Mouse (Mus musculus) ovary, adult 18-20 months (tissue): ENCODE results near the gene Frmd4b.

Experiments
- DNase-seq: peaks from one replicate; pipeline ENCODE4 v3.0.0; 2022; ENCODE audit warnings: low spot score, mixed read lengths

Gene Frmd4b

DNA sequence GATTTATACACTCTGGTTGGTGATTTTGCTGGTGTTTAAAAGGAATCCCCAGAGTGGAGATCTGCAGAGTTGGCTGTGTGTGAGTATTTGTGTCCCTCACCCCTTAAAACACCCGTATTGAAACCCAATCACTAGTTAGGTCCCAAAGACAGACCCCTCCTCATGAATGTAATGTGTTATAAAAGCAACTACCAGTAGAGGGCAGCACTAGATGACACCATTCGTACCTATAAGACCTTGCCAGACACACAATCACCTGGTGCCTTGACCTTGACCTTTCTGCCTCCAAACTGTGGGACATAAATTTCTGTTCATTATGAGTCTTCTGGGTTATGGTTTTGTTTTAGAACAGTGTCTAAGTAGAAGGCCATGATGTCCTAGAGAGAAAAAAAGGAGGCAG is 96.8 kb downstream of the Frmd4b start:
- no peak for DNase-seq

GRCm38 (mm10) chr6:97519553-97519952 is 97.8 kb downstream of the Frmd4b start:
- DNase-seq, result no peak

DNA sequence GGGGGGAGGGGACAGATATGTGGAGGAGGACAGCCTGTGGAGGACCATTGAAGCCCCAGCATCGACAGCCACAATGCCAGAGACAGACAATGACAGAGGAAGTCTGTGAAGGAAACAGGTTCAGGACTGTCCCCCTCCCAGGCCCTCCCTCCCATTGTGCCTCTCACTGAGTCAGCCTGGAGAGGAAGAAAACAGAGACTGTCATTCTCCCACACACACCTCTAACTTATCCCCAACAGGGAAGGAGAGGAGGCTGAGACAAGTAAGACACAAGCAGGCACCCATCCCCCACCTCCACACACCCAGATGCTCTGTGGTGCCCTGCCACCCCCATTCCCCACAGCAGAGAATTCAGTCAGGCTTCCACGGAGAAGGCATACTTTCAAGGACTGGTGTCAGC is 98.9 kb downstream of the Frmd4b start:
- no peak for DNase-seq

DNA sequence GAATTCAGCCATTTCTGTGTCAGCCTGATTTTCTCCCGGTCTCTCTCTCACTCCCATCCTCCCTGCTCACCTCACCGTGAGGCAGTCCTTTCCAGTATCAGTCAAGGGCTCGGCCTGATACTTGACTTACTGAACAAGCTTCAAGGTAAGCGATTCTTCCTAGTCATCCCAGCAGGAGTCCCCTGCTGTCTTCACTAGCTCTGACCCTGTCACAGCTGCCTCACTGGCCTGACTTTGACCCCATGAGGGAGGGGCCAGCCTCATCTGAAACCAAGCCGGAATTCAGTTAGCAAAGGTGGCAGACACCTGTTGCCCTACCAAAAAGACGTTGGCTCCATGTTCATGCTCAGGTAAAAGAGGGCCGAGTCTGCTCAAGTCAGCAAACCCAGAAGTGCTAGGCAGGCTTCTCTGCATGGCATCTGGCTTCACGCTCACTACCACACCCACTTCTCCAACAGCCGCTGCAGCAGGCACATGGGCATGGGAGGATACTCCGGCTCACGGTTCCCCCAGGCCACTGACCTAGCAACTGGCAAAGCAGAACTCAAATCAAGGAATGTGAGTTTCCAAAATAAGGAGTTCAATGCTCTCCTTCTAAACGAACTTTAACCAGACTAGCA is 99.6 kb downstream of the Frmd4b start:
- DNase-seq, result no peak

- no peak for DNase-seq
Measured at GRCm38 (mm10) chr6:97516941-97517340, 100.4 kb downstream of the Frmd4b start.

DNA sequence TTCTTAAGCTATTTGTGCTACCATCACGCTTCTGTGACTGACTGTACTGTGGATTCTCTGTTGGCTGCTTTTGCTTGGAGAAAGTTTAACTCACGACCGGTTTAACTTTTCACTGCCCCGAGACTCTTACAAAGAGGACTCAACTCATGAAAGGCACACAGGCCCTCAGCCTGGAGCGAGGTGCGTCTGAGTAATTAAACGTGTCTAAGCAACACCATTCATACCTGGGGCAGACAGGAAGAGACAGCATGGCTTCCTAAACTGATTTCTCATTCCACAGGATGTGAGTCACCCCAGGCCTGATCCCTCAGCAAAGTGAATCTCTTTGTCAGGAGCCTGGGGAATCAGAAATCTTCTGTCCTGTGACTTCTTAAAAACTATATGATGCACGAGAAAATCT is 106.6 kb downstream of the Frmd4b start:
- DNase-seq, result no peak

DNA sequence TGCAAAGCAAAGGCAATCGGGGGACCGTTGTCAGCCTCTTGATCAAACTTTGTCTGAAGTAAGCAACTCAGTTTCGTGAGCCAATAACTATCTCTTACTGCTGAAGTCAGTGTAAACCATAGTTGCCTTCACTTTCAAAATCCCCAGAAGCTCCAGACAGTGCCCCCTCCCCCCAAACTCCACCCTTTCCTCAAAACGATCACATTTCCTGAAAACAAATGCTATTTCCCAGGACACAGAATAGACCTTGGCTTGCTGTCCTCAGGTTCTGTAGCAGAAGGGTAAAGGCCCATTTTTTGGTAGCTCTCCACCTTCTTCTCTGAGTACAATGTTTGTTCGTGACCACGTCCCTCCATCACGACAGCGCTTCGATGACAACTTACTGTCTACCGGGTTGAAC is 107.9 kb downstream of the Frmd4b start:
- no peak for DNase-seq

DNA sequence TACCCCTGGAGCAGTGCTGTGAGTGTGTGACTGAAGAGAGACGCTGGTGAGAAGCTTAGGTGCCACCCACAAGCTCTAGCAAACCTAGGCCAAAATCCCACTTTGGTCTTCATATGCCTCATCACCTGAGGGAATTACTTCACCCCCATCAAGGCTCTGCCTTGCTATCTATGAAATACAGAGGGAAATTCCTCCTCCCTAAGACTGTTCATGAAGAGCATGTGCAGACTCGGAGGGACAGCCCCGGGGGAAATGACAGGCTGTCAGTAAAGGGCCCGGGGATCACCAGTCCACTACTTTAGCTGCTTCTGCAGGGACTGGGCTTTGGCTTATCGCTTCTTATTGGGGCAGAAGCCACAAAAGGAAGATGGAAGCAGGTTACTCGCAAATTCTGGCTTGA is 108.9 kb downstream of the Frmd4b start:
- no peak for DNase-seq

DNA sequence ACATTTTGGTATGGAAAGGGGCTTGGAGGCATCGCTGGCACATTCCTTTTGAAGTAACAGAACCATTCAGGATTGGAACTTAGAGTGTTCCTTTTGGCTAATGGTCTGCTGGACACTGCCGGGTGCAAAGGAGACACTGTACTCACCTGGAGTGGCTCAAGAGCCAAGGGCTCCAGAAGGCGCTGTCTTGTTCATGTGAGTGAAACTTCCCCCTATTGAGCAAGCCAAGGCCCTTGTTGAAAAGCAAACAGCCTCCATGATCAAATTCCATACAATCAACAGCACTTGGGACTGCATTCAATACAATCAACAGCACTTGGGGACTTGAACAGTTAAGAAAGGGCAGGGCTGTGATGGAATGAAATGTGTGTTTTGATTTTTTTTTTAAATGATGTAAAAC is 109.4 kb downstream of the Frmd4b start:
- no peak for DNase-seq

DNA sequence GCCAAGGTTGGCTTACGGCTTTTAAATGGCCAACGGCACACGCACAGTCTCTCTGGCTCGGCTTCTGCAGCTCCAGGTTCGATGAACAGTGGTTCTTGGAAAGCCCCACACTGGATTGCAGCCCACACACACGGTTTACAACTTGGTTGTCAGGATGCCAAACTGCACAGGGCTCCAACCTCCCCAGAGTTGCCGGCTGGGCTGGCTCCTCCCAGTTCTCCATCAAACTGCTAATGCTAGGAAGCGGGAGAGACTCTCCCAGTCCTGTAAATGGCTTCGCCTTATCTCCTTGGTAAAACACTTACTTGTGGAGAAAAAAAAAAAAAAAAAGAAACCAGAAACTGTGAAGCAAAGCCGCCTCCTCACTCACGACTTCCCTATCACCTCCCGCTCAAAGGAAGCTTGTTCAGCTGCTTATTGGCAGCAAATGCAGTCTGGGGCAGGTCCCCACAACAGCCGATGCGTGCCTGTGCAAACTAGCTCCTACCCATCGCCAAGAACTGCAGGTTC is 111.1 kb downstream of the Frmd4b start:
- peak; percentile 77 for DNase-seq

GRCm38 (mm10) chr6:97504673-97505072 is 112.7 kb downstream of the Frmd4b start:
- no peak for DNase-seq

DNA sequence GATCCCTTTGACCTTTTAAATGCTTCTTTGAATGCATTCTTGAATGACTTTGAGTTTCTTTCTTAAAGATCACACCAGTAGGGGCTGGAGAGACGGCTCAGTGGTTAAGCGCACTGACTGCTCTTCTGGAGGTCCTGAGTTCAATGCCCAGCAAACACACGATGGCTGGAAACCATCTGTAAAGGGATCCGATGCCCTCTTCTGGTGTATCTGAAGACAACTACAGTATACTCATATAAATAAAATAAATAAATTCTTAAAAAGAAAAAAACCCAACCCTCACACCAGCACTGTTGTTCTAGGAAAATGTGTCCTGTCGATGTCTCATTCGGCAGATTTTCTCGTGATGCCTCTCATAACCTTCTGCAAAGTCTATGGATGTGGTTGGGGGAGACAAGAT is 116.3 kb downstream of the Frmd4b start:
- DNase-seq, result no peak

DNA sequence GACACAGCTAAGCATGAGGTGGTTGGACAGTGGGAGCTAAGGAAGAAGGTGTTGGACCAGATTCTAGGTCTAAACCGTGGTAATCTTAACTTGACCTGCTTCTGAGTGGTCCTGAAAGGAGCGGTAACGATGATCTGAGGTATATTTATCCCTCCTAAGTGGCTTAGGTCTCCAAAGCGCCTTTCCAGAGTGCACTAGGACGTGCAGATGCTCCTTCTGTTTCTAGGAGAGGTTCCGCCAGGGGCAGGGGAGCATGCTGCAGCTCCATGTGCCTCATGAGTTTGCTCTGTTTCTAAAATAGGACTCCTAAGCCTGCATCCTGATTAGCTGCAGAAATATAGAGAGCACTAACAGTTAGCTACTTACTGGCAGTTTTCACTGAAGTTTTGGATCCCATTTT is 117.1 kb downstream of the Frmd4b start:
- DNase-seq, result no peak

DNA sequence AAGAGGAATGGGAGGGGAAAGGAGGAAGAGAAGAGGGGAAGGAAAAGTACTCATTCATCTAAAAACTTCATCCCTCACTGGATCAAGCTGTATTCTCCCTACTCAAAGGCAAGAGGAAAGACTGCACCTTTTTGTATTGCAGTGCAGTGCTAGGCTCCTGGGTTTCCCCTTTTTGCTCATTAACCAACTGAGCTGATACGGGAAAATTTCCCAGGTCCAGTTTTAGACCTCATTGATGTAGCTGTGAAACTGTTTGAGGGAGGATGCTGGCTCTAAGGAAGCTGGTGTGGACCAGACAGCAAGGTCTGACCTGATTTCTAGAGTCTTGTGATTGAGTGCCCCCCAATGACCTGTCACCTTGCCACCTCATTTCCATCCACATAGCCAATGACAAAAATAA is 121.3 kb downstream of the Frmd4b start:
- no peak for DNase-seq

GRCm38 (mm10) chr6:97491065-97491464 is 126.3 kb downstream of the Frmd4b start:
- DNase-seq, result no peak

GRCm38 (mm10) chr6:97488821-97489220 is 128.5 kb downstream of the Frmd4b start:
- no peak for DNase-seq

GRCm38 (mm10) chr6:97488280-97488679 is 129.1 kb downstream of the Frmd4b start:
- no peak for DNase-seq

GRCm38 (mm10) chr6:97487535-97488081 is 129.7 kb downstream of the Frmd4b start:
- peak; percentile 60 for DNase-seq

- no peak for DNase-seq
Measured at GRCm38 (mm10) chr6:97486813-97487361, 130.5 kb downstream of the Frmd4b start.

- DNase-seq, result no peak
Measured at GRCm38 (mm10) chr6:97485886-97486386, 131.4 kb downstream of the Frmd4b start.

DNA sequence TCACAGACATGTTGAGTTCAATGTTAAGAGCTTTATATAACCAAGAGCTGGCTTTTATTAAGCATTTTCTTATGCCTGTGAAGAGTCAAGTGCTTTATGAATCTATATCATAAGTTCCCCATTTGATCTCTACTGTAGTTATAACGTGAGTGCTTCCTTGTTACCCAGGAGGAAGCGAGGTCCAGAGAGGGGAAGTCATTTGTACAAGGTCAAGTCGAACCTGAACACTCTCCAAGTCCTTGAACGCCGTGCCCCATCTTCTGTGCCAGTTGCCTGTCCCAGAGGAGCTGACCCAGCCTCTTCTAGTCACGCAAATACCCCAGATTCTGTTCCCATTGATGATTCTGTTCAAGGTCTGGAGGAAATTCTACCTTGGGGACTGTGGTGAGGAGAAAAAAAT is 135.4 kb downstream of the Frmd4b start:
- DNase-seq, result no peak

DNA sequence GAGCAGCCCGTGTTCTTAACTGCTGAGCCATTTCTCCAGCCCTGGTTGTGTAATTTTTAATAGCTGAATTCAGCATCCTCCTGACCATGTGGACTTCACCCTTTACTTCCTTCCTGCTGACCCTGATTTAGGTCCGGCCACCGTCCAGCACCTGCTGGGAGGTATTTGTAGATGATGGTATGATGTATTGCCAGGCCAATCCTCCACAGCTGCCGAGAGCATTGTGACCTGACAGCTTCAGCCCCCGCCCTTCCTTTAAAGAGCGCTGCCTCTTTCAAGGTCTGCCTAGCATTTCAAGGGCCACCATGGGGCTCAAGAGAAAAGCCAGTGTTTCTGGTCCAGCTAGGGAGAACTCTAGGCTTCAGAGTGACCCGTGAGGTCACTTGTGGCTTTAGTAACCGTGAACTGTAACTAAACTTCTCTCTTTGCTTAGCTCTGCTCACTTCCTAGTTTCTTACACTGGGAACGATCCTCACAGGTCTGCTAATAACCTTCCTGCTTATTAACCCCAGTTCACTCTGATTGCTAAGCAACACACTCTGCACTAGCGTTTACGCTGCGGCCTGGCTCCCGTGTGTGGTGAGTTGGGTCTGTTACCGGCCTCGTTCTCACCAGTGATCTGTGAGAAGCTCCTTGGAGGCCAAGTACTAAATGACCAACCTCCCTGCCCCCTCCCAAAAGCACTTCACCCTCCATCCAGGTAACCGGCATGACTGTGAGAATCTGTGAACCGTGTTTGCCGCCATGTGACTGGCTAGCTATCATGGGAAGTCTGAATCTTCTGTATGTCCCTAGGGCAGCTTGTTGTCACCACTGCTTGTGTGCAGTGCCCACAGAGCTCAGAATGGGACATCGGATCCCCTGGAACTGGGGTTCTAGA is 138.1 kb downstream of the Frmd4b start:
- DNase-seq, result peak; percentile 50

- DNase-seq, result no peak
Measured at GRCm38 (mm10) chr6:97473672-97474071, 143.7 kb downstream of the Frmd4b start.
